Mouse (Mus musculus): Measurements from ENCODE around the gene Tmtc2. TPM values are rescaled to one million over a fixed set of nuclear protein-coding genes. Genes with fewer than 3 reads are reported as not detected.

Tmtc2 gene
- polyA plus RNA-seq, 1 experiment: 0.97 TPM

DNA sequence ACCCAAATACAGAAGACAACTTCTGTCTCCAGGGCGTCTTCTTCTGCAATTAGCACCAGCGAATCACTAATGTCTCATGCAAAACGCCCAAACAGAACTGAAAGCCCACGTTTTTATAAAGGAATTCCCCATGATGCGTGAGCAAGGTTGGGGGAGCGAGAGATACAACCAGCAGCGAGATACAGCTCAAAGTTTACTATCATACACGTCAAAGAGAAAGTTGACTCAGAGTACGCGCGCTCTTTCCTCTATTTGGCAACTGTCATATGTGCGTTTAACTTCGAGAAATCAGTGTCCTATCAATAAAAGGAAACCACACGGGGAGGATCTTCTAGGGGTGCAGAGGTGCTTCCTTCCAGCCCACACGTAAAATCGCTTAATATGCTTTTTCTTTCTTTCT is 1.4 kb downstream of the Tmtc2 start:
- H3ac ChIP-seq (ENCODE audit: control insufficient read depth, insufficient read length): no peak overlapping the region
- H3K27me3 ChIP-seq (ENCODE audit: control insufficient read depth, insufficient read depth, insufficient read length): no peaks in the 10 kb centered on the region
- H3K4me3 ChIP-seq: peak overlapping the region; percentile 43
- TF ChIP-seq REST (IDR thresholded peaks at IDR 0.05; ENCODE audit: insufficient read depth, insufficient read length): no peak
- no peak for TF ChIP-seq CEBPB (IDR thresholded peaks at IDR 0.05; ENCODE audit: insufficient read depth, poor library complexity, severe bottlenecking)
- TF ChIP-seq USF1 (IDR thresholded peaks at IDR 0.05; ENCODE audit: low read depth): no peak
- TF ChIP-seq E2F4 (IDR thresholded peaks at IDR 0.05; ENCODE audit: insufficient read depth): no peak
- H3K36me3 ChIP-seq (ENCODE audit: control insufficient read depth, insufficient read depth): no peaks in the 10 kb centered on the region
- peak overlapping the region; percentile 97 for H3K4me2 ChIP-seq (ENCODE audit: low read depth)
- no peaks in the 10 kb centered on the region for H3K79me2 ChIP-seq (ENCODE audit: control insufficient read depth, insufficient read depth)

DNA sequence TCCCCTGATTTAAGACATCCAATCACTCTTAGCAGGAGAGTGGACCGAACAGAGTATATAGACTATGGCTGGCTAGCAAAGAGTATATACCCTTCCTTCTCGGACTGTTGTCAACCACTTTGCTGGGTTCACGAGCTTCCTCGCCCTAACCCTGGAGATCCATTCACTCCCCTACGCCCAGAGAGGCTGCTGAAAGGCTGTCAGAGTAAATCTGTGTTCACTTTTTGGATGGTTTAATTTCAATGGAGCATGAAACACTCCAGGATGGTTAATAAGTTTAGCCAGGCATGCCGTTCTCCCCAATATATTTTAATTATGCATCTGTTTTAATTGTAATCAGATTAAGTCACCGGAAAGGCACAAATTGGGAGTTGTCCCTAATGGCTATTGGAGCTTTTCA is 1.9 kb downstream of the Tmtc2 start:
- Histone ChIP-seq H3K4me3 (no peak overlapping the region), H3K4me2 (ENCODE audit: low read depth) (peak overlapping the region; percentile 97), H3K27me3 (ENCODE audit: control insufficient read depth, insufficient read depth, insufficient read length) (no peaks in the 10 kb centered on the region), H3K79me2 (ENCODE audit: control insufficient read depth, insufficient read depth) (no peaks in the 10 kb centered on the region), H3ac (ENCODE audit: control insufficient read depth, insufficient read length) (no peak overlapping the region), H3K36me3 (ENCODE audit: control insufficient read depth, insufficient read depth) (no peaks in the 10 kb centered on the region)
- TF ChIP-seq SRF (IDR thresholded peaks at IDR 0.05; ENCODE audit: control insufficient read depth, insufficient read length, low read depth) (no peak), MAX (IDR thresholded peaks at IDR 0.05; ENCODE audit: low read depth) (no peak), MYOG (IDR thresholded peaks at IDR 0.05; ENCODE audit: control insufficient read depth in 1 of 3, insufficient read depth in 1 of 3, insufficient read length in 2 of 3, low read depth in 2 of 3) (no peak), POLR2A (IDR thresholded peaks at IDR 0.05; ENCODE audit: insufficient read length, low read depth) (no peak), CEBPB (IDR thresholded peaks at IDR 0.05; ENCODE audit: insufficient read depth, poor library complexity, severe bottlenecking) (no peak), TCF3 (IDR thresholded peaks at IDR 0.05; ENCODE audit: insufficient read length, low read depth) (no peak), USF1 (IDR thresholded peaks at IDR 0.05; ENCODE audit: low read depth) (no peak), MYOD1 (IDR thresholded peaks at IDR 0.05; ENCODE audit: control insufficient read depth in 1 of 3, insufficient read length in 2 of 3, low read depth in 2 of 3) (no peak), TCF12 (IDR thresholded peaks at IDR 0.05; ENCODE audit: insufficient read depth, poor library complexity, severe bottlenecking) (no peak), E2F4 (IDR thresholded peaks at IDR 0.05; ENCODE audit: insufficient read depth) (no peak), REST (IDR thresholded peaks at IDR 0.05; ENCODE audit: insufficient read depth, insufficient read length) (no peak), POLR2AphosphoS2 (IDR thresholded peaks at IDR 0.05; ENCODE audit: insufficient read length, low read depth) (no peak)

DNA sequence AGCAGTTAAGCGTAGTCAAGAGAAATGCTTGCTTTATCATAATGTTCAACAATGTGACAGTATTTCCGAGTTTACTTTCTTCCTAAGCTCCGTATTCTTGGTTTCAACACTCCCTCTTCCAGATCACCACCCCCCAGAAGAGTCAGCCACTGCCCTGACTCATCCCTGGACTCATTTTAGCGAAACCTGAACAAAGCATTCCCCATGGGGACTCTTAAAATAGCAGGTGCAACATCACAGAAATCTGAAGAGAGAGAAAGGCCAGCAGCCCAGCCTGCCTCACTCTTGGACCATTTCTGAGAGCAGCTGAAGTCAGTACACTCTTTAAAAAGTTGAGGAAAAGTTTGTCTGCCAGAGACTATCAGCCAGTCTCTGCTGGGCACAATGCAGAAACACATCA is 2.4 kb downstream of the Tmtc2 start:
- Histone ChIP-seq H3ac (ENCODE audit: control insufficient read depth, insufficient read length) (no peak overlapping the region), H3K4me3 (no peak overlapping the region), H3K4me2 (ENCODE audit: low read depth) (peak overlapping the region; percentile 97), H3K79me2 (ENCODE audit: control insufficient read depth, insufficient read depth) (no peaks in the 10 kb centered on the region), H3K27me3 (ENCODE audit: control insufficient read depth, insufficient read depth, insufficient read length) (no peaks in the 10 kb centered on the region), H3K36me3 (ENCODE audit: control insufficient read depth, insufficient read depth) (no peaks in the 10 kb centered on the region)
- TF ChIP-seq TCF12 (IDR thresholded peaks at IDR 0.05; ENCODE audit: insufficient read depth, poor library complexity, severe bottlenecking) (no peak), MYOG (IDR thresholded peaks at IDR 0.05; ENCODE audit: control insufficient read depth in 1 of 3, insufficient read depth in 1 of 3, insufficient read length in 2 of 3, low read depth in 2 of 3) (no peak), SRF (IDR thresholded peaks at IDR 0.05; ENCODE audit: control insufficient read depth, insufficient read length, low read depth) (no peak), TCF3 (IDR thresholded peaks at IDR 0.05; ENCODE audit: insufficient read length, low read depth) (no peak), USF1 (IDR thresholded peaks at IDR 0.05; ENCODE audit: low read depth) (no peak)

DNA sequence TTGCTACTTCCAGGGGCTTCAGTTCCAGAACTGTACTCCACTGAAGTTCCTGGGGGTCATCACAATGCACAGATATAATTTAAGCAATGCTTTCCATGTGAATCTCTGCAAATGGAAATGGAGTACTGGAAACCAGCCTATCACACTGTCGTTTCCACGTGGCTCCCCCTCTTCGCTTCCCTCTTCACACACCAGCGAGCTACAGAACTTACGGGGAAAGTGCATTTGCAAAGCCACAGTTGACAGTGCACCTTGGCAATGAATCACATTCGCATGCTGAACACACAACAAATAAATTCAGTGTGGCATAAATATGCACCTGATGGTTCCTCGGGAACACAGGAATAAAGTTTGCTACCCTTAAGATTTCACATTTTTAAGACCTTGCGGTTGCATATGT is 3.2 kb downstream of the Tmtc2 start:
- Histone ChIP-seq H3K4me3 (no peak overlapping the region), H3K4me2 (ENCODE audit: low read depth) (no peak overlapping the region), H3K79me2 (ENCODE audit: control insufficient read depth, insufficient read depth) (no peaks in the 10 kb centered on the region), H3ac (ENCODE audit: control insufficient read depth, insufficient read length) (no peak overlapping the region), H3K27me3 (ENCODE audit: control insufficient read depth, insufficient read depth, insufficient read length) (no peaks in the 10 kb centered on the region), H3K36me3 (ENCODE audit: control insufficient read depth, insufficient read depth) (no peaks in the 10 kb centered on the region)
- no peak for TF ChIP-seq MYOG (IDR thresholded peaks at IDR 0.05; ENCODE audit: control insufficient read depth in 1 of 3, insufficient read depth in 1 of 3, insufficient read length in 2 of 3, low read depth in 2 of 3)
- no peak for TF ChIP-seq MYOD1 (IDR thresholded peaks at IDR 0.05; ENCODE audit: control insufficient read depth in 1 of 3, insufficient read length in 2 of 3, low read depth in 2 of 3)
- TF ChIP-seq POLR2A (IDR thresholded peaks at IDR 0.05; ENCODE audit: insufficient read length, low read depth): no peak
- no peak for TF ChIP-seq SRF (IDR thresholded peaks at IDR 0.05; ENCODE audit: control insufficient read depth, insufficient read length, low read depth)

DNA sequence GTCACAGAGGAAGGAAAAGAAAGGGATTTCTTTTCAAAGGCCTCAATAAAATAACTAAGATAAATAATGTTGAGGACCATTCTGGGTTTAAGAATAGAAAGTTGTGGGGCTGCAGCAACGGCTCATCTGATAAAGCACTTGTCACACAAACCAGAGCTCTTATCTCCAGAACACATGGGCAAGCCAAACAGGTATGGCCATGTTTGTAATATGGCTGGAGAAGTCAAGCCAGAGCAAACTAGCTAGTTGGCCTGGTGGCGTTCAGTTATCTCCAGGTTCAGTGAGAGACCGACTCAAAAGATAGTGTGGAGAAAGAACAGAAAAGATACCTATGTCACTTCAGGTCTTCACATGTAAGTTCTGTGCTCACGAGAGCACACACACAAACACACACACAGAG is 4.7 kb downstream of the Tmtc2 start:
- Histone ChIP-seq H3K27me3 (ENCODE audit: control insufficient read depth, insufficient read depth, insufficient read length) (no peaks in the 10 kb centered on the region), H3K79me2 (ENCODE audit: control insufficient read depth, insufficient read depth) (no peaks in the 10 kb centered on the region), H3K4me3 (no peak overlapping the region), H3K36me3 (ENCODE audit: control insufficient read depth, insufficient read depth) (no peaks in the 10 kb centered on the region), H3K4me2 (ENCODE audit: low read depth) (no peak overlapping the region), H3ac (ENCODE audit: control insufficient read depth, insufficient read length) (no peak overlapping the region)
- TF ChIP-seq POLR2A (IDR thresholded peaks at IDR 0.05; ENCODE audit: insufficient read length, low read depth): no peak
- no peak for TF ChIP-seq TCF12 (IDR thresholded peaks at IDR 0.05; ENCODE audit: insufficient read depth, poor library complexity, severe bottlenecking)
- no peak for TF ChIP-seq CEBPB (IDR thresholded peaks at IDR 0.05; ENCODE audit: insufficient read depth, poor library complexity, severe bottlenecking)
- no peak for TF ChIP-seq MAX (IDR thresholded peaks at IDR 0.05; ENCODE audit: low read depth)
- TF ChIP-seq REST (IDR thresholded peaks at IDR 0.05; ENCODE audit: insufficient read depth, insufficient read length): no peak
- no peak for TF ChIP-seq MYOD1 (IDR thresholded peaks at IDR 0.05; ENCODE audit: control insufficient read depth in 1 of 3, insufficient read length in 2 of 3, low read depth in 2 of 3)
- no peak for TF ChIP-seq E2F4 (IDR thresholded peaks at IDR 0.05; ENCODE audit: insufficient read depth)
- TF ChIP-seq MYOG (IDR thresholded peaks at IDR 0.05; ENCODE audit: control insufficient read depth in 1 of 3, insufficient read depth in 1 of 3, insufficient read length in 2 of 3, low read depth in 2 of 3): no peak
- TF ChIP-seq TCF3 (IDR thresholded peaks at IDR 0.05; ENCODE audit: insufficient read length, low read depth): no peak
- TF ChIP-seq POLR2AphosphoS2 (IDR thresholded peaks at IDR 0.05; ENCODE audit: insufficient read length, low read depth): no peak
- TF ChIP-seq SRF (IDR thresholded peaks at IDR 0.05; ENCODE audit: control insufficient read depth, insufficient read length, low read depth): no peak
- no peak for TF ChIP-seq USF1 (IDR thresholded peaks at IDR 0.05; ENCODE audit: low read depth)
